Mouse (Mus musculus) layer of hippocampus, postnatal 10 days (tissue): ENCODE data around the gene Macf1. TPM values are rescaled to one million over a fixed set of nuclear protein-coding genes. Genes with fewer than 3 reads are reported as not detected.
A peak's percentile ranks its signal among the peaks of the same experiment; 100 is the strongest.
"Not testable (repeated sequence)": the region's sequence is repeated elsewhere in the genome, so short reads cannot be mapped to it uniquely, and the experiment has no call there.

Experiments
- DNase-seq, 2 experiments: peaks; one replicate each; pipeline ENCODE4 v3.0.0; 2021; ENCODE audit warnings: low spot score in 2 of 2
- total RNA-seq, 2 experiments: library from RNA; stranded (reverse); gene quantifications; 2 replicates each; pipeline ENCODE4 v1.2.3; 2021

The Macf1 gene
- total RNA-seq, 2 experiments from 2014 or later = 242 to 248 TPM

- no peak for DNase-seq
Observed at GRCm38 (mm10) chr4:123374316-123375008, 309.7 kb downstream of the Macf1 start.

GRCm38 (mm10) chr4:123363555-123363954, 320.6 kb downstream of the Macf1 start:
- no peak for DNase-seq

GRCm38 (mm10) chr4:123360771-123361170, 323.4 kb downstream of the Macf1 start:
- DNase-seq = no peak

GRCm38 (mm10) chr4:123358613-123359012, 325.5 kb downstream of the Macf1 start:
- DNase-seq = no peak

- DNase-seq = no peak
Observed at GRCm38 (mm10) chr4:123355941-123356340, 328.2 kb downstream of the Macf1 start.

- no peak for DNase-seq
Observed at GRCm38 (mm10) chr4:123353271-123353877, 330.8 kb downstream of the Macf1 start.

GRCm38 (mm10) chr4:123343471-123343789, 340.7 kb downstream of the Macf1 start:
- no peak for DNase-seq

GRCm38 (mm10) chr4:123342642-123343470, 341.3 kb downstream of the Macf1 start, which contains the start of gene Bmp8a:
Gene Bmp8a, minus strand, starts transcription at chr4:123343252.
- DNase-seq = peak; percentile 46 to 62

GRCm38 (mm10) chr4:123342091-123342641, 342.0 kb downstream of the Macf1 start:
- DNase-seq = no peak

- no peak for DNase-seq
Observed at GRCm38 (mm10) chr4:123340232-123340631, 343.9 kb downstream of the Macf1 start.

- DNase-seq = no peak
Observed at GRCm38 (mm10) chr4:123337693-123338092, 346.5 kb downstream of the Macf1 start.

GRCm38 (mm10) chr4:123335796-123336585, 348.2 kb downstream of the Macf1 start:
- DNase-seq = no peak

GRCm38 (mm10) chr4:123335244-123335643, 348.9 kb downstream of the Macf1 start:
- not testable (repeated sequence) for DNase-seq

GRCm38 (mm10) chr4:123334177-123334576, 350.0 kb downstream of the Macf1 start:
- DNase-seq = no peak

- no peak for DNase-seq
Observed at GRCm38 (mm10) chr4:123333151-123333550, 351.0 kb downstream of the Macf1 start.

- not testable (repeated sequence) for DNase-seq
Observed at GRCm38 (mm10) chr4:123331961-123332360, 352.2 kb downstream of the Macf1 start.

- DNase-seq = no peak
Observed at GRCm38 (mm10) chr4:123331326-123331725, 352.8 kb downstream of the Macf1 start.

- no peak for DNase-seq
Observed at GRCm38 (mm10) chr4:123328946-123329345, 355.2 kb downstream of the Macf1 start.

- no peak for DNase-seq
Observed at GRCm38 (mm10) chr4:123327630-123328029, 356.5 kb downstream of the Macf1 start.

GRCm38 (mm10) chr4:123326087-123326486, 358.1 kb downstream of the Macf1 start:
- DNase-seq = no peak

- no peak for DNase-seq
Observed at GRCm38 (mm10) chr4:123323534-123323933, 360.6 kb downstream of the Macf1 start, which contains the start of gene Oxct2a. Gene Oxct2a, minus strand, starts transcription at chr4:123323634.
